Mouse (Mus musculus) hindbrain, postnatal 0 days (tissue): Measurements from ENCODE around the gene Folr2. TPM values are rescaled to one million over a fixed set of nuclear protein-coding genes. Genes with fewer than 3 reads are reported as not detected.

Source experiments
- ATAC-seq: fragments of 200-750 bp; cut with Nextera tagmentation; 2 replicates; pipeline ENCODE4 v1.8.0; 2017; ENCODE audit warnings: mild to moderate bottlenecking, moderate TSS enrichment, moderate library complexity
- DNase-seq: peaks from one replicate; pipeline ENCODE4 v3.0.0-alpha.2; 2015; ENCODE audit warnings: low spot score
- H3K27ac ChIP-seq: fragments of 300-500 bp; sonication (generic); 2 replicates; pipeline ENCODE4 v1.5.1; 2014; ENCODE audit warnings: mild to moderate bottlenecking
- H3K27me3 ChIP-seq: fragments of 300-500 bp; sonication (generic); 2 replicates; pipeline ENCODE4 v1.6.1; 2014; ENCODE audit warnings: low read length, mixed read lengths; ENCODE audit not compliant: insufficient read depth
- H3K36me3 ChIP-seq: fragments of 300-500 bp; sonication (generic); 2 replicates; pipeline ENCODE4 v1.6.1; 2014; ENCODE audit warnings: low read length, mixed read lengths; ENCODE audit not compliant: insufficient read depth
- H3K4me1 ChIP-seq: fragments of 300-500 bp; sonication (generic); 2 replicates; pipeline ENCODE4 v1.6.1; 2014; ENCODE audit warnings: antibody characterized with exemption, low read length, mixed read lengths; ENCODE audit not compliant: insufficient read depth
- H3K4me2 ChIP-seq: fragments of 300-500 bp; sonication (generic); 2 replicates; pipeline ENCODE4 v1.6.1; 2014; ENCODE audit warnings: low read depth, mild to moderate bottlenecking, low read length, moderate library complexity, mixed read lengths
- H3K4me3 ChIP-seq: fragments of 300-500 bp; sonication (generic); 2 replicates; pipeline ENCODE4 v1.5.1; 2014; ENCODE audit warnings: low read length
- H3K9ac ChIP-seq: fragments of 300-500 bp; sonication (generic); replicated peaks from 2 replicates; pipeline ENCODE4 v1.6.1; 2014; ENCODE audit warnings: mild to moderate bottlenecking, low read length, moderate library complexity, mixed read lengths
- H3K9me3 ChIP-seq: fragments of 300-500 bp; sonication (generic); 2 replicates; pipeline ENCODE4 v1.6.1; 2016; ENCODE audit warnings: low read length, mixed read lengths
- CTCF ChIP-seq: IDR thresholded peaks from 2 replicates; pipeline ENCODE4 v1.5.1; 2016; ENCODE audit warnings: antibody characterized with exemption, control low read depth, low read depth
- WGBS: fragments of 180-500 bp; shearing (Covaris S2); extraction: QIAGEN DNeasy Blood & Tissue Kit; methylation state at CpG from one replicate; pipeline ENCODE4 v1.1.7; 2014; 5-methylcytosine and 5-hydroxymethylcytosine counted together
- polyA plus RNA-seq: library from polyadenylated mRNA; unstranded; fragments of >200 nt; fragmentation: Nextera tagmentation; extraction: Ambion mirVana; gene quantifications from 2 replicates; pipeline ENCODE4 v1.2.1, GENCODE M21; 2015
- total RNA-seq: library from RNA; depleted of rRNA; stranded (reverse); fragments of >200 nt; gene quantifications from 2 replicates; pipeline ENCODE4 v1.2.3, GENCODE M21; 2014

The Folr2 gene
- total and polyA plus RNA-seq, 2 experiments from 2014 or later: 1.8 to 2.2 TPM

- ATAC-seq (no peak), DNase-seq (peak; percentile 20)
- Histone ChIP-seq H3K4me2 (no peak overlapping the region), H3K27ac (peak overlapping the region; percentile 9; the same call in 1 of the 2 replicates), H3K4me3 (no peak overlapping the region), H3K36me3 (no peaks in the 10 kb centered on the region), H3K9ac (no peak overlapping the region), H3K4me1 (no peaks in the 10 kb centered on the region), H3K27me3 (no peaks in the 10 kb centered on the region), H3K9me3 (no peaks in the 10 kb centered on the region)
- WGBS: 43% methylated on average over 13 of the region's 13 CpGs
- no peak for TF ChIP-seq CTCF
Measured at GRCm38 (mm10) chr7:101868241-101869162, 11.5 kb upstream of the Folr2 start.

DNA sequence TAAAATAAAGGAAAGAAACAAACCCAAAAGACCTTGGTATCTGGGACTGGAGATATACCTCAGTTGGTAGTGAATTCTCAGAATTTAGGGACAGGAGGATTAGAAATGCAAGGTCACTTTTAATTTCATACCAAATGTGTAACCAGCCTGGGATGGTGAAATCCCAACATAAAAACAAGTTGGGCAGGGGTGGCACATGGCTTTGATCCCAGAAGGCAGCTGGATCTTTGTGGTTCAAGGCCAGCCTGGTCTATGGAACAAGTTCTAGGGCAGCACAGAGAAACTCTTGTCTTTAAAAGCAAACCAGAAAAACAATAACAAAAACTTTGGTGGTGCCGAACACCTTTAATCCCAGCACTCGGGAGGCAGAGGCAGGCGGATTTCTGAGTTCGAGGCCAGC, 10.5 kb upstream of the Folr2 start:
- no peaks in the 10 kb centered on the region for H3K4me1 ChIP-seq
- ATAC-seq (no peak), DNase-seq (no peak)
- no peak overlapping the region for H3K4me3 ChIP-seq
- no peaks in the 10 kb centered on the region for H3K27me3 ChIP-seq
- H3K4me2 ChIP-seq: no peak overlapping the region
- TF ChIP-seq CTCF: no peak
- no peaks in the 10 kb centered on the region for H3K9me3 ChIP-seq
- H3K27ac ChIP-seq: no peak overlapping the region
- WGBS: 92% methylated on average over 4 of the region's 4 CpGs
- no peaks in the 10 kb centered on the region for H3K36me3 ChIP-seq
- no peak overlapping the region for H3K9ac ChIP-seq

DNA sequence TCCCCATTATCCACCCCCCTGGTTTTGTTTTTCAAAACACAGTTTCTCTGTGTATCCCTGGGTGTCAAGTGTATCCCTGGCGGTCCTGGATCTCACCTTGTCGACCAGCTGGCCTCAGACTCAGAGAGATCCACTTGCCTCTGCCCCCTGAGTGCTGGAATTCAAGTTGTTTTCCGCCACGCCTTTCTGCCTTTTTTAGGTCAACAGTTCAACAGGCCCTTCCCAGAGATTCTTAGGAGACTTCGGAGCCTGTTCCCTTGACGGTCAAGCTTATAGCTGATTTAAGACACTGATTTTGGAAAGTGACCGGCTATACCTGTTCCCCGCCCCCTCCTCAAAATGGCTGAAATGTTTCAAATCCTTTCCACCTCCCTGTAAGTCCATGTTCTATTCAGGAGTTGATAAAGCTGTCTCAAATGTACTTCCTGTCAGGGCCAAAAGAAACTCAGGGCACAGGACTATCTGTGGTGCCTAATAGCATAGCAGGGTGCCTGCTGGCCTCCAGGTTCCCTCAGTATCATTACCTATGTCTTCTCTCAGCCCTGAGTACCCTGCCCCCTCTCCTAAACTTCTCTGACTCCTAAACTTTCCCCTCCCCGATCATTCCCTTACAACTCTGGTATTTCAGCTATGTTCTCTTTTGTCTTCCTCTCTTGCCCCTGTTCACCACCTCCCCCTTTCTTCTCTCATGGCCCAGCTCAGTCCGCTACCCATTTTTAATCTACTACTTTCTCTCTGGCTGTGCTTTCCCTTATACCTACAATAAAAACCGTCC, 9.7 kb upstream of the Folr2 start:
- WGBS: 81% methylated on average over 11 of the region's 11 CpGs
- Histone ChIP-seq H3K27me3 (no peaks in the 10 kb centered on the region), H3K27ac (no peak overlapping the region)

GRCm38 (mm10) chr7:101863415-101863814, 6.4 kb upstream of the Folr2 start, which contains the start of gene Anapc15:
Anapc15 (plus strand) TSS chr7:101863715.
- no peak within 1 kb of the TSS for H3K4me3 ChIP-seq
- H3K27ac ChIP-seq: no peak within 1 kb of the TSS
- no peak for DNase-seq
- no peaks in the 10 kb centered on the region for H3K4me1 ChIP-seq
- H3K9ac ChIP-seq: no peak within 1 kb of the TSS
- WGBS: 82% methylated on average over 3 of the region's 3 CpGs
- ATAC-seq: no peak
- H3K36me3 ChIP-seq: no peaks in the 10 kb centered on the region
- H3K4me2 ChIP-seq: no peak within 1 kb of the TSS
- no peak for TF ChIP-seq CTCF
- no peaks in the 10 kb centered on the region for H3K27me3 ChIP-seq
- H3K9me3 ChIP-seq: no peaks in the 10 kb centered on the region

More for the DNA sequence above, 9.7 kb upstream of the Folr2 start:
- Histone ChIP-seq H3K4me3 (no peak overlapping the region), H3K4me1 (no peaks in the 10 kb centered on the region), H3K9ac (no peak overlapping the region), H3K4me2 (no peak overlapping the region), H3K36me3 (no peaks in the 10 kb centered on the region), H3K9me3 (no peaks in the 10 kb centered on the region)
- ATAC-seq (no peak), DNase-seq (no peak)
- TF ChIP-seq CTCF: no peak

DNA sequence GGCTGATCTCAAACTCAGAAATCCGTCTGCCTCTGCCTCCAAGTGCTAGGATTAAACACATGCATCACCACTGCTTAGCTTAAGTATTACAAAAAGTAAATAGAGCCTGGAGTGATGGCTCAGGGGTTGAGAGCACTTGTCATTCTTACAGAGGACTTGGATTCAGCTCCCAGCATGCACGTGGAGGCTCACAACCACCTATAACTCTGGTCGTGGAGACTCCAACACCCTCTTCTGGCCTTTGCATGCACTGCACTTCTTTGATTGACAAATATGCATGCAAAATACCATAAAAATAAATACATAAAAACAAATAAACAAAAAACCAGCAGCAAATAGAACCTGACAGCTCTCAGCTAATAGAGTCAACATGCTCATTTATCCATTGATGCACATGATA, 5.3 kb upstream of the Folr2 start:
- Histone ChIP-seq H3K27me3 (no peaks in the 10 kb centered on the region), H3K9ac (no peak overlapping the region), H3K27ac (no peak overlapping the region), H3K4me3 (no peak overlapping the region), H3K4me2 (no peak overlapping the region), H3K9me3 (no peaks in the 10 kb centered on the region), H3K4me1 (no peaks in the 10 kb centered on the region), H3K36me3 (no peaks in the 10 kb centered on the region)
- no peak for DNase-seq
- no peak for TF ChIP-seq CTCF
- 70% methylated on average over 3 of the region's 3 CpGs for WGBS
- ATAC-seq: no peak

DNA sequence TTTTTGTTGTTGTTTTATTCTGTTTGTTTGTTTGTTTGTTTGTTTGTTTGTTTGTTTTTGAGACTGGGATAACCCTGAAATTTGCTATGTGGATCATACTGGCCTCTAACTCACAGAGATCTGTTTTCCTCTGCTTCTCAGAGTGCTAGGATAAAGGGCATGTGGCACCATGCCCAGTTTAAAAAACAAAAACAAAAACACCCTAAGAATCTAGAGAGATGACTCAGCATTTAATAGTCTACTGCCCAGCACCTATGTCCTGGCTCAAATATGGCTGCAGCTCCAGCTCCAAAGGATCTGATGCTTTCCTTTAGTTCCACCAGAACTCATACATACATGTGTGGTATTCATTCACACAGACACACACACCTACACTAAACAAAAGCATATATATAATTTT, 4.0 kb upstream of the Folr2 start:
- Histone ChIP-seq H3K9ac (no peak overlapping the region), H3K36me3 (no peaks in the 10 kb centered on the region), H3K4me2 (no peak overlapping the region), H3K27me3 (no peaks in the 10 kb centered on the region), H3K9me3 (no peaks in the 10 kb centered on the region), H3K27ac (no peak overlapping the region), H3K4me3 (no peak overlapping the region), H3K4me1 (no peaks in the 10 kb centered on the region)
- ATAC-seq (no peak), DNase-seq (no peak)
- no peak for TF ChIP-seq CTCF
